Mouse (Mus musculus): ENCODE results near the gene Golga4. TPM values are rescaled to one million over a fixed set of nuclear protein-coding genes. Genes with fewer than 3 reads are reported as not detected.

Gene Golga4
- total and polyA plus RNA-seq, 2 experiments from 2014 or later, result 26.2 to 34.5 TPM

DNA sequence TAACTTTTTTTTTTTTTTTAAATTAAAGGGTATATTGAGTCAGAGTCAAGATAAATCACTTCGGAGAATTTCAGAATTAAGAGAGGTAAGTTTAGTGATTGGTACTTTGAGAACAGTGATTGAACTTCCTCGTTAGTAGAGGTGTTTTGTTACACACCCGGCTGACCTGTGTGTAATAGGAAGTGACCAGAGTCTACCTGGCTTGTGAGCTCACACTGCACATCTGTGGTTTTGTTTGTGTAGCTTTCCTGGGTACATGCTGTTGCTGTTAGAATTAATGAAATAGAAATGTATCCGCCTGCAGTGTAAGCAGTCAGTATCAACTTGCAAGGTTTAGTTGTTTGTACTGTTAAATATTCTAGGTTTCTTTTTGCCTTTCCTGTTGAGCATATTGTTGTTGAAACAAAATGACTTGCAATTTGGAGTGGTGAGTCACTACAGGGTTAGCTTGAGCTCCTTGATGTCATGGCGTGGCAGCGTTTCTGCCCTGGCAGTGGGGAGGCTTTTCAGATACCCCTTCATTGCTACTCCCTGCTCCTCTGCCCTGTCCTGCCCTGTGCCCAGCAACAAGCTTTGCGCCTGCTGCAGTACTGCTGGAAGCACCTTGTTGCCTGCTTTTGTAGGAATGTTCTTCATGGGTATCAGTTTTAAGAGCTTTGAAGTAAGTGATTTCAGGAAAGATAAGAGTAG, 26.6 kb downstream of the Golga4 start:
- no peak overlapping the region for H3K27ac ChIP-seq (ENCODE audit: low read depth, low read length)
- ATAC-seq (ENCODE audit: low FRiP score) (no peak), DNase-seq (ENCODE audit: low spot score) (no peak)
- H3K4me3 ChIP-seq (ENCODE audit: low read depth, low read length), result no peak overlapping the region
- TF ChIP-seq CTCF (IDR thresholded peaks at IDR 0.05), result no peak
- no peak overlapping the region for H3K4me2 ChIP-seq (ENCODE audit: low read depth, low read length, poor library complexity, severe bottlenecking)
- H3K9ac ChIP-seq (replicated peaks; ENCODE audit: low read length, poor library complexity, severe bottlenecking), result no peak overlapping the region
- H3K4me1 ChIP-seq (ENCODE audit: insufficient read depth, low read length), result no peaks in the 10 kb centered on the region
- H3K27me3 ChIP-seq (ENCODE audit: insufficient read depth, low read length), result no peaks in the 10 kb centered on the region
- WGBS, result 94% methylated on average over 7 of the region's 7 CpGs
- H3K36me3 ChIP-seq (ENCODE audit: insufficient read depth, low read length), result peaks cover 47% of the 10 kb centered on the region
- H3K9me3 ChIP-seq (ENCODE audit: low read length), result no peaks in the 10 kb centered on the region

DNA sequence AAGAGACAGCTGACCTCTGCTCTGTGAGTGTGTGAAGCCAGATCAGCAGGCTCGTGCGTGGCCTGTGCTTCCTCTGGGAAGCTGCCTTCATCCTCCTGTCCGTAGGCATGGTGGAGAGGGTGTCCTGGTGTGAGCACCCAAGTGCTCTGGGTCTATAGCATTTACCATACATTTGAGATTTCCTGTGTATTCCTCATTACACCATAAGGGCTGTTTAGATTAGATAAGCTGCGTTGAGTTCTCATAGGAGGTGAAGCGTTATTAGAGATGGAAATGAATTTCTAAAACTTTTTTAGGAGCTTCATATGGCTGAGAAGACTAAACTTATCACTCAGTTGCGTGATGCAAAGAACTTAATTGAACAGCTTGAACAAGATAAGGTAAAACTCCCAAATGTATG, 30.9 kb downstream of the Golga4 start:
- Histone ChIP-seq H3K4me3 (ENCODE audit: low read depth, low read length) (no peak overlapping the region), H3K27ac (ENCODE audit: low read depth, low read length) (no peak overlapping the region), H3K27me3 (ENCODE audit: insufficient read depth, low read length) (no peaks in the 10 kb centered on the region), H3K9me3 (ENCODE audit: low read length) (no peaks in the 10 kb centered on the region), H3K9ac (replicated peaks; ENCODE audit: low read length, poor library complexity, severe bottlenecking) (no peak overlapping the region), H3K4me1 (ENCODE audit: insufficient read depth, low read length) (no peaks in the 10 kb centered on the region), H3K4me2 (ENCODE audit: low read depth, low read length, poor library complexity, severe bottlenecking) (no peak overlapping the region), H3K36me3 (ENCODE audit: insufficient read depth, low read length) (peaks cover 64% of the 10 kb centered on the region)
- 93% methylated on average over 6 of the region's 6 CpGs for WGBS
- DNase-seq (ENCODE audit: low spot score) (no peak), ATAC-seq (ENCODE audit: low FRiP score) (no peak)
- TF ChIP-seq CTCF (IDR thresholded peaks at IDR 0.05), result no peak

GRCm38 (mm10) chr9:118537463-118538339, 31.6 kb downstream of the Golga4 start:
- H3K4me2 ChIP-seq (ENCODE audit: low read depth, low read length, poor library complexity, severe bottlenecking), result no peak overlapping the region
- H3K9ac ChIP-seq (replicated peaks; ENCODE audit: low read length, poor library complexity, severe bottlenecking), result no peak overlapping the region
- DNase-seq (ENCODE audit: low spot score) (no peak), ATAC-seq (ENCODE audit: low FRiP score) (no peak)
- WGBS, result 87% methylated on average over 9 of the region's 9 CpGs
- H3K27ac ChIP-seq (ENCODE audit: low read depth, low read length), result no peak overlapping the region
- no peaks in the 10 kb centered on the region for H3K9me3 ChIP-seq (ENCODE audit: low read length)
- H3K27me3 ChIP-seq (ENCODE audit: insufficient read depth, low read length), result no peaks in the 10 kb centered on the region
- no peaks in the 10 kb centered on the region for H3K4me1 ChIP-seq (ENCODE audit: insufficient read depth, low read length)
- peaks cover 65% of the 10 kb centered on the region for H3K36me3 ChIP-seq (ENCODE audit: insufficient read depth, low read length)
- no peak for TF ChIP-seq CTCF (IDR thresholded peaks at IDR 0.05)
- H3K4me3 ChIP-seq (ENCODE audit: low read depth, low read length), result no peak overlapping the region

DNA sequence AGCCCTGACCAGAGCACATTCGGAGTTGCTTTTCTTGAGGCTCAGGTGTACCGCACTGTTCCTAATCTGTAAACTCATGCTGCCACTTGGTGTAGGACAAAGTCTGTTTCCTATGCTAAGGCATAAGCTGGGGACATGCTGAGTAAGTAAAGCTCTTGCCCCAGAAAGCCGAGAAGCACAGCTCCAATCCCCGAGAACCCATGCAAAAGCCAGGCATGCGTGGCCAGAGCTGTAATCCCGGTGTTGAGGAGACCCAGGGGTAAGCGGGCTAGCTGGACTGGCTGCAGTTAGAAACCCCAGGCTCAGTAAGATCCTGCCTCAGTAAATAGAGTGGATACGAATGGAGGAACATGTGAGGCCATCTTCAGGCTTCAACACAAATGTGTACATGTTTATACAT, 35.8 kb downstream of the Golga4 start:
- Histone ChIP-seq H3K9me3 (ENCODE audit: low read length) (no peaks in the 10 kb centered on the region), H3K4me3 (ENCODE audit: low read depth, low read length) (no peak overlapping the region), H3K4me1 (ENCODE audit: insufficient read depth, low read length) (no peaks in the 10 kb centered on the region), H3K27ac (ENCODE audit: low read depth, low read length) (no peak overlapping the region), H3K9ac (replicated peaks; ENCODE audit: low read length, poor library complexity, severe bottlenecking) (no peak overlapping the region), H3K27me3 (ENCODE audit: insufficient read depth, low read length) (no peaks in the 10 kb centered on the region), H3K36me3 (ENCODE audit: insufficient read depth, low read length) (peaks cover 44% of the 10 kb centered on the region), H3K4me2 (ENCODE audit: low read depth, low read length, poor library complexity, severe bottlenecking) (no peak overlapping the region)
- 89% methylated on average over 8 of the region's 8 CpGs for WGBS
- no peak for TF ChIP-seq CTCF (IDR thresholded peaks at IDR 0.05)
- DNase-seq (ENCODE audit: low spot score), result no peak
- no peak for ATAC-seq (ENCODE audit: low FRiP score)

DNA sequence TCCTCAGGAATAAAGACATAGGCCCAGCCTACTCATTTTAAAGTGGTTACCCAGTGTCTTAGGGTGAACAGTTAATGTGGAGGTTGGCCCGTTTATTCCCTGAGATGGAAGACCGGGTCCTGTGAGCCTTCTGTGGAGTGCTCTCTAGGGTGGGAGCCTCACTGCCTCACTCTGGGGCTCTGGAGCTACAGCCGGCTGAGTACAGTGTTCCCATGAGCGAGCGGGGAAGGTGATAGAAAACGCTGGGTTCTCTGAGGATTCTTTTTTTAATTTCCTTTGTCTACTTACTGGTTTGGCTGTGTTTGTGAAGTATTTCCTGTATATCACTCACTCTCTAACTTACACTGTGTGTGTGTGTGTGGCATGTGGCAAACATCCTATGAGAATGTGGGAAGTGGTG, 39.1 kb downstream of the Golga4 start:
- no peak overlapping the region for H3K4me3 ChIP-seq (ENCODE audit: low read depth, low read length)
- 87% methylated on average over 6 of the region's 6 CpGs for WGBS
- no peak for TF ChIP-seq CTCF (IDR thresholded peaks at IDR 0.05)
- DNase-seq (ENCODE audit: low spot score) (no peak), ATAC-seq (ENCODE audit: low FRiP score) (no peak)
- no peaks in the 10 kb centered on the region for H3K27me3 ChIP-seq (ENCODE audit: insufficient read depth, low read length)
- H3K4me1 ChIP-seq (ENCODE audit: insufficient read depth, low read length), result no peaks in the 10 kb centered on the region
- H3K9me3 ChIP-seq (ENCODE audit: low read length), result no peaks in the 10 kb centered on the region
- H3K36me3 ChIP-seq (ENCODE audit: insufficient read depth, low read length), result peaks cover 40% of the 10 kb centered on the region
- H3K4me2 ChIP-seq (ENCODE audit: low read depth, low read length, poor library complexity, severe bottlenecking), result no peak overlapping the region
- H3K27ac ChIP-seq (ENCODE audit: low read depth, low read length), result no peak overlapping the region
- no peak overlapping the region for H3K9ac ChIP-seq (replicated peaks; ENCODE audit: low read length, poor library complexity, severe bottlenecking)

DNA sequence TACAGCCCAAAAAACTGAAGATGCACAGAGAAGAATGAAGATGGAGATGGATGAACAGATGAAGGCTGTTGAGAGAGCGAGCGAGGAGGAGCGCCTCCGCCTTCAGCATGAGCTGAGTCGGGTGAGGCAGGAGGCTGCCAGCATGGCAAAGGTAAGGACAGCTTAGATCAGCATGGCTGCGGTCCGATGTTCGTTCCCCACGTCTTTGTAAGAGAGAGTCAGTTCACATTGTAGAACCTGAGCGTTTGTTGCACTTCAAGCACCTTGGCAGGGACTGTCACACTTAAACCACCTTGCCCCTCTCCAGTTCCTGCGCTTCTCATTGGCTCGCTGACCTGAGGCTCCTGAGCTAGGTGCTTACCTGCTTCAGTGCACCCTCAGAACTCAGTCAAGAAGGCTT, 42.6 kb downstream of the Golga4 start:
- no peak overlapping the region for H3K9ac ChIP-seq (replicated peaks; ENCODE audit: low read length, poor library complexity, severe bottlenecking)
- H3K36me3 ChIP-seq (ENCODE audit: insufficient read depth, low read length), result peaks cover 30% of the 10 kb centered on the region
- H3K4me2 ChIP-seq (ENCODE audit: low read depth, low read length, poor library complexity, severe bottlenecking), result no peak overlapping the region
- H3K9me3 ChIP-seq (ENCODE audit: low read length), result no peaks in the 10 kb centered on the region
- H3K4me1 ChIP-seq (ENCODE audit: insufficient read depth, low read length), result no peaks in the 10 kb centered on the region
- WGBS, result 97% methylated on average over 12 of the region's 12 CpGs
- H3K27ac ChIP-seq (ENCODE audit: low read depth, low read length), result no peak overlapping the region
- ATAC-seq (ENCODE audit: low FRiP score) (no peak), DNase-seq (ENCODE audit: low spot score) (no peak)
- no peaks in the 10 kb centered on the region for H3K27me3 ChIP-seq (ENCODE audit: insufficient read depth, low read length)
- TF ChIP-seq CTCF (IDR thresholded peaks at IDR 0.05), result no peak
- no peak overlapping the region for H3K4me3 ChIP-seq (ENCODE audit: low read depth, low read length)

All from midbrain, postnatal 0 days (tissue).